Mouse (Mus musculus) heart, embryonic 16.5 days (tissue): ENCODE data around the gene Ugt1a9. TPM values are rescaled to one million over a fixed set of nuclear protein-coding genes. Genes with fewer than 3 reads are reported as not detected.
"Not testable (repeated sequence)": the region's sequence is repeated elsewhere in the genome, so short reads cannot be mapped to it uniquely, and the experiment has no call there.

Source experiments
- ATAC-seq: fragments of 200-750 bp; cut with Nextera tagmentation; replicated peaks from 2 replicates; pipeline ENCODE4 v1.8.0; 2017; ENCODE audit warnings: moderate number of reproducible peaks; ENCODE audit not compliant: insufficient read depth, low FRiP score; ENCODE audit errors: extremely low read depth
- H3K27ac ChIP-seq: fragments of 300-500 bp; sonication (generic); 2 replicates; pipeline ENCODE4 v1.5.1; 2014; ENCODE audit warnings: mild to moderate bottlenecking, low read length, control low read depth, moderate library complexity
- H3K27me3 ChIP-seq: fragments of 300-500 bp; sonication (generic); 2 replicates; pipeline ENCODE4 v1.6.1; 2014; ENCODE audit warnings: low read length, mixed read lengths; ENCODE audit not compliant: control insufficient read depth, insufficient read depth
- H3K36me3 ChIP-seq: fragments of 300-500 bp; sonication (generic); 2 replicates; pipeline ENCODE4 v1.6.1; 2014; ENCODE audit not compliant: control insufficient read depth, insufficient read depth
- H3K4me1 ChIP-seq: fragments of 300-500 bp; sonication (generic); 2 replicates; pipeline ENCODE4 v1.6.1; 2014; ENCODE audit warnings: low read length, mixed read lengths; ENCODE audit not compliant: control insufficient read depth, insufficient read depth
- H3K4me2 ChIP-seq: fragments of 300-500 bp; sonication (generic); 2 replicates; pipeline ENCODE4 v1.6.1; 2014; ENCODE audit warnings: low read depth, mild to moderate bottlenecking, control low read depth, low read length
- H3K4me3 ChIP-seq: fragments of 300-500 bp; sonication (generic); 2 replicates; pipeline ENCODE4 v1.5.1; 2014; ENCODE audit warnings: mild to moderate bottlenecking, control low read depth, low read length
- H3K9ac ChIP-seq: fragments of 300-500 bp; sonication (generic); 2 replicates; pipeline ENCODE4 v1.6.1; 2014; ENCODE audit warnings: low read length, control low read depth
- H3K9me3 ChIP-seq: fragments of 300-500 bp; sonication (generic); replicated peaks from 2 replicates; pipeline ENCODE4 v1.6.1; 2016; ENCODE audit warnings: low read length; ENCODE audit not compliant: control insufficient read depth
- whole genome bisulfite sequencing: fragments of 180-500 bp; shearing (Covaris S2); extraction: QIAGEN DNeasy Blood & Tissue Kit; methylation state at CpG from one replicate; pipeline ENCODE4 v1.1.7; 2014; 5-methylcytosine and 5-hydroxymethylcytosine counted together
- polyA plus RNA-seq: library from polyadenylated mRNA; unstranded; fragments of >200 nt; fragmentation: Nextera tagmentation; extraction: Ambion mirVana; gene quantifications from 2 replicates; pipeline ENCODE4 v1.2.1, GENCODE M21; 2015

The Ugt1a9 gene
- polyA plus RNA-seq, 1 experiment from 2014 or later = not detected

GRCm38 (mm10) chr1:88125827-88126360, 55.3 kb downstream of the Ugt1a9 start:
- not testable (repeated sequence) for H3K36me3 ChIP-seq, H3K4me2 ChIP-seq, H3K4me3 ChIP-seq, H3K9ac ChIP-seq, ATAC-seq, H3K9me3 ChIP-seq, H3K4me1 ChIP-seq, H3K27ac ChIP-seq, H3K27me3 ChIP-seq
- 77% methylated on average over 3 of the region's 4 CpGs for WGBS

DNA sequence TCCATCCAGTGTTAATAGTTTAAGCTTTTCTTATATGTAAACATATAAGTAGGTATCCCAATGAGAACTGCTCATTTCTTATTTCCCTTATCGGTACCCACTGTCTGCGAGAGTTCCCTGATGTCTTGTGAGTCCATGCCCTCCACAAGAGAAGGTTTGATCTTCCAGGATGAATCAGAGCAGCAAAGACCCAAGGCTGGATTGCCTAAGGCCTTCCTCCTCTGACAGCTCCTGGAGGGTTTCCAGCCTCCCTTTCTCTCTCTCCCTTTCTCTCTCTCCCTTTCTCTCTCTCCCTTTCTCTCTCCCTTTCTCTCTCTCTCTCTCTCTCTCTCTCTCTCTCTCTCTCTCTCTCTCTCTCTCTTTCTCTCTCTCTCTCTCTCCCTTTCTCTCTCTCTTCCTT, 58.5 kb downstream of the Ugt1a9 start:
- H3K36me3 ChIP-seq, H3K9me3 ChIP-seq, H3K27me3 ChIP-seq, H3K4me1 ChIP-seq, H3K4me2 ChIP-seq, H3K27ac ChIP-seq, ATAC-seq, H3K9ac ChIP-seq, H3K4me3 ChIP-seq: not testable (repeated sequence)
- WGBS = 91% methylated on average over 2 of the region's 2 CpGs

- not testable (repeated sequence) for H3K9me3 ChIP-seq, H3K27me3 ChIP-seq, H3K4me1 ChIP-seq, H3K4me3 ChIP-seq, H3K36me3 ChIP-seq, H3K27ac ChIP-seq, H3K4me2 ChIP-seq, H3K9ac ChIP-seq, ATAC-seq
- 76% methylated on average over 1 of the region's 1 CpGs for WGBS
Measured at GRCm38 (mm10) chr1:88130223-88130622, 59.6 kb downstream of the Ugt1a9 start.

GRCm38 (mm10) chr1:88133908-88134456, 63.4 kb downstream of the Ugt1a9 start:
- H3K9ac ChIP-seq = no peak overlapping the region
- H3K9me3 ChIP-seq = no peaks in the 10 kb centered on the region
- H3K36me3 ChIP-seq = no peaks in the 10 kb centered on the region
- no peak overlapping the region for H3K27ac ChIP-seq
- no peak for ATAC-seq
- H3K4me1 ChIP-seq = peaks cover 2% of the 10 kb centered on the region; the same call in 1 of the 2 replicates
- WGBS = 51% methylated on average over 3 of the region's 3 CpGs
- H3K27me3 ChIP-seq = no peaks in the 10 kb centered on the region
- H3K4me2 ChIP-seq = no peak overlapping the region
- H3K4me3 ChIP-seq = no peak overlapping the region

DNA sequence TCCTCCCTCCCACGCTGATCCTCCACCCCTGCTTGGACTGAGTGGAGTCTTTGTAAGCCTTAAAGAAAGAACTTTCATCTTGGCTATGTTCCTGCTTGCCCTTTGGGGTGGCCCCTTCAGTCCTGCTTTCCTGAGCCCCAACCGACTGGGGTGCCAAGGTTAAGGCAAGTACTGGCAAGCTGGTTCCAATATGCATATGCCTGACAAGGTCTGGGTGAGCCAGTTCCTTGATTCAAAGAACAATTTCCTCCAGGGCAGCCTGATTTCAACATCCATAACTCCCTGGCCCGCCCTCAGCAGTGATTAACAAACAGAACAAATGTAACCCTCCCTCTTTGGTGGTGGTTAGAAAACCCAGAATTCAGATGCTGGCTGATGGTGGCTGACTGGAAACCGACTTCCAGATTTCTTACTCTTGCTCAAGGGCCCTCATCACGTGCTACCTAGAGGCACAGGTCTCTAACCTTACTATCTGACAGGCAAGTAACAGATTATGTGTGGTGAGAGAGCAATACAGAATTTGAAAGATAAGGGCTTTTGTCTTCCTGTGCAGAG, 63.9 kb downstream of the Ugt1a9 start, which contains the start of gene Ugt1a6a:
Ugt1a6a (plus strand) TSS at position 353 of the 555 bp plus-strand sequence.
- H3K4me2 ChIP-seq, ATAC-seq, H3K36me3 ChIP-seq, H3K4me3 ChIP-seq, H3K9ac ChIP-seq, H3K27ac ChIP-seq, H3K4me1 ChIP-seq, H3K27me3 ChIP-seq, H3K9me3 ChIP-seq: not testable (repeated sequence)
- WGBS = 45% methylated on average over 5 of the region's 5 CpGs

GRCm38 (mm10) chr1:88135229-88135904, 64.8 kb downstream of the Ugt1a9 start:
- 0 out of 2 replicates have a peak, but pooled peaks have one; percentile 52 for ATAC-seq
- 72% methylated on average over 5 of the region's 6 CpGs for WGBS

DNA sequence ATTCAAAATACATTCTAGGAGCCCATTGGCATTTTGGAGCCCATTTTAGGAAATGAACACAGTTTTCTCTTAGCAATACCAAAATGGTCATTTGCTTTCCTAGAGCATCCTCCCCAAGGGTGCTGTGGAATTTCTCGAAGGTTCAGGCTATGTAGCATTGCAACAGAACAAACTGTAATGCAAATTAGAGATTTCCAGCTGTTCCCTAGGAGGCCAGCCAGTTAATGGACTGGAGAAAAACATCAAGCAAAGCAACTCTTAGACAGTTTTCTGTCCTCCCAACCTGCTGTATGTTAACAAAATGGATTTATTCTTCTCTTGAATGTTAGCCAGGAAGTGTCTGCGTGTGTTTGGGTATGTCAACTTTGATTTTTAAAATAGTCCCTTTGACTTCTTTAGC, 66.0 kb downstream of the Ugt1a9 start:
- no peak for ATAC-seq
- Histone ChIP-seq H3K4me3 (no peak overlapping the region), H3K9me3 (no peaks in the 10 kb centered on the region), H3K9ac (no peak overlapping the region), H3K27me3 (no peaks in the 10 kb centered on the region), H3K36me3 (no peaks in the 10 kb centered on the region), H3K4me1 (peaks cover 2% of the 10 kb centered on the region; the same call in 1 of the 2 replicates), H3K4me2 (no peak overlapping the region), H3K27ac (no peak overlapping the region)
- 60% methylated on average over 2 of the region's 2 CpGs for WGBS

More at GRCm38 (mm10) chr1:88135229-88135904, 64.8 kb downstream of the Ugt1a9 start:
- H3K4me1 ChIP-seq, H3K36me3 ChIP-seq, H3K27ac ChIP-seq, H3K9ac ChIP-seq, H3K4me3 ChIP-seq, H3K27me3 ChIP-seq, H3K9me3 ChIP-seq, H3K4me2 ChIP-seq: not testable (repeated sequence)

DNA sequence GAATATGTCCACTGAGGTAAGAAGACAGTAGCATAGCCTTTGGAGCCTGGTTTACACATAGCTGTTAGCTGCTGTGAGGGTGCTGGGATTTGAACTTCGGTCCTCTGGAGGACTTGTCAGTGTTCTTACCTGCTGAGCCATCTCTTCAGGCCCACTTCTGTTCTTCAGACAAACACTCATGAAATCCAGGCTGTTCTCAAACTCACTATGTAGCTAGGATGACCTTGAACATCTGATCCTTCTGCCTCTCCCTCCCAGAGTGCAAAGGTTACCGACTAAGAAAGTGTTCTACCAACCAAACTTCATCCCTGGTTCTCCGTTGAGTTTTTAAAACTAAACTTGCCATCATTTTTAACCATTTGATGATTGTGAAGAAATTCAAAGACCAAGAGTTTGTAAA, 66.7 kb downstream of the Ugt1a9 start:
- WGBS = 79% methylated on average over 3 of the region's 3 CpGs
- Histone ChIP-seq H3K9ac (no peak overlapping the region), H3K9me3 (no peaks in the 10 kb centered on the region), H3K4me1 (peaks cover 2% of the 10 kb centered on the region; the same call in 1 of the 2 replicates), H3K36me3 (no peaks in the 10 kb centered on the region), H3K4me2 (no peak overlapping the region), H3K27me3 (no peaks in the 10 kb centered on the region), H3K4me3 (no peak overlapping the region), H3K27ac (no peak overlapping the region)
- no peak for ATAC-seq

- Histone ChIP-seq H3K27me3 (no peaks in the 10 kb centered on the region), H3K4me1 (peaks cover 2% of the 10 kb centered on the region; the same call in 1 of the 2 replicates), H3K9me3 (no peaks in the 10 kb centered on the region), H3K36me3 (no peaks in the 10 kb centered on the region), H3K27ac (no peak overlapping the region), H3K4me3 (no peak overlapping the region), H3K4me2 (no peak overlapping the region), H3K9ac (no peak overlapping the region)
- WGBS = 84% methylated on average over 1 of the region's 1 CpGs
- no peak for ATAC-seq
Measured at GRCm38 (mm10) chr1:88138145-88138544, 67.5 kb downstream of the Ugt1a9 start.
